Mouse (Mus musculus) CH12.LX (cell line): ENCODE data around the gene B3galt1.

Source experiments
- CTCF ChIP-seq, 2 experiments: IDR thresholded peaks in 1 of 2; conservative IDR thresholded peaks in 1 of 2; 2 replicates each; pipeline ENCODE4 v1.5.1; 2011 to 2012; ENCODE audit warnings: low read depth in 2 of 2, low read length in 2 of 2, improper control_type of control experiment in 1 of 2, inconsistent platforms in 1 of 2, mild to moderate bottlenecking in 1 of 2, moderate library complexity in 1 of 2
- ELF1 ChIP-seq: IDR thresholded peaks from 2 replicates; pipeline ENCODE4 v1.6.1; 2014; ENCODE audit warnings: low read depth, mild to moderate bottlenecking, inconsistent platforms, low read length, improper control_type of control experiment

DNA sequence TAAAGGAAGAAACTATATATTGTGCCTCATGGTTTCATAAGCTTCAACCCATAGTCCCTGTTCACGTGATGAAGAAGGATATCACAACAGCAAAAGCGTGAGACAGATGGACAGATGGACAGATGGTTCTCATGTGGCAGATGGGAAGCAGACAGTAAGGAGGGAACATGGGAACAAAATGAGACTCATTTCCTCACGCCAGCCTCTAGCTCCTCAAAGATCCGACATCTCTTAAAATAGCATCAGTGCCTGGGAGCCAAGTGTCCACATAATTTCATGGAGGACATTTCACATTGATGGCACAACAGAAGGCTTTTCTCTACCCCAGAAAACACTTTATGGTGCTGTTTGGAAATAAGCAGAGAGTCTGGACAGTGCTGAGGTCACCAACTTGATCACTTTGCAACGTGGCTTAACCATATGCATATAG is 454.6 kb downstream of the B3galt1 start:
- TF ChIP-seq ELF1 (no peak), CTCF (conservative IDR thresholded peaks at IDR 0.05 in 1 of 2, IDR thresholded peaks at IDR 0.05 in 1 of 2; ENCODE audit: low read depth in 2 of 2, low read length in 2 of 2) (no peak)
